Mouse (Mus musculus): ENCODE measurements at regions not wholly inside any gene's neighbourhood (a gene's known extent, or its start where the extent isn't known, plus 50 kb on each side); places are given as distances from the start of the nearest gene placed in this dataset.

DNA sequence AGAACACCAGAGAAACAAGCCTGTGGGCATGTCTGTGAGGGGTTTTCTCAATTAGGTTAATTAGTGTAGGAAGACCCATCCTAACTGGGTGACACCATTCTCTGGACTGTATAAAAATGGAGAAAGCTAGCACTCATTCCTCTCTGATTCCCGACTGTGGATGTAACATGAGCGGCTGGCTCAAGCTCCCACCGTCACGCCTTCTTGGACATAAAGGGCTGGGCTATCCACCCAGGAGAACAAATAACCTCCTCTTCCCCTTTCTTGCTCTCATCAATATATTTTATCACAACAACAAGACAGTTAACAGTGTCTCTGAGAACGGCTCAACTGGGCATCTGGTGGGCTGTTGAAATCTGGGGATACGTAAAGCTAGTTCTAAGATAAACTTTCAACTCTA, 62.4 kb upstream of the Klf4 start:
- no peak overlapping the region for H3K27ac ChIP-seq (ENCODE audit: low read length)
- no peaks in the 10 kb centered on the region for H3K4me1 ChIP-seq (ENCODE audit: control insufficient read depth, insufficient read depth, low read length)
- no peaks in the 10 kb centered on the region for H3K36me3 ChIP-seq (ENCODE audit: control insufficient read depth, insufficient read depth, low read length)
- H3K9me3 ChIP-seq (replicated peaks; ENCODE audit: control insufficient read depth, low read length) = no peaks in the 10 kb centered on the region
- H3K27me3 ChIP-seq (ENCODE audit: control insufficient read depth, insufficient read depth, low read length) = no peaks in the 10 kb centered on the region
- ATAC-seq (ENCODE audit: insufficient read depth, low FRiP score) = no peak
- WGBS = 72% methylated on average over 6 of the region's 6 CpGs
- H3K9ac ChIP-seq (ENCODE audit: low read length) = no peak overlapping the region
- no peak overlapping the region for H3K4me2 ChIP-seq (ENCODE audit: low read depth, low read length)
- no peak overlapping the region for H3K4me3 ChIP-seq (replicated peaks; ENCODE audit: low read length)

DNA sequence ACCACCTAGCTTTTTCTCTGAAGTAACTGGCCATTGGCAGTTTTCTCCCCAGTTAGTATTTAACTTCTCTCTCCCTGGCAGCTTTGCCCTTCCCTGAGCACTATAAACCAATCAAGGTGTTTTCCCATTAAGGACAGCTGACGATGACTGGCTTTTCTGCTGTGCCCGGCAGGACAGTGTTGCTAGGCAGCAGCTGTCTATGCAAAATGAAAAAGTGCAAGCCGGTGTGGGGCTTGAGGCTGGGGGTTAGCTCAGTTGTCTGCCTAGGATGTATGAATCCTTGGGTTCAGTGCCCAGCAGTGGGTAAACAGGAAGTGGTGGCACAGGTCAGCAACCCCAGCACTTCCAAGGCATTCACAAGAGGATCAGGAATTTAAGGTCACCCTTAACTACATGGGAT, 60.9 kb upstream of the Klf4 start:
- Histone ChIP-seq H3K36me3 (ENCODE audit: control insufficient read depth, insufficient read depth, low read length) (no peaks in the 10 kb centered on the region), H3K9ac (ENCODE audit: low read length) (no peak overlapping the region), H3K9me3 (replicated peaks; ENCODE audit: control insufficient read depth, low read length) (no peaks in the 10 kb centered on the region), H3K27me3 (ENCODE audit: control insufficient read depth, insufficient read depth, low read length) (no peaks in the 10 kb centered on the region), H3K4me3 (replicated peaks; ENCODE audit: low read length) (no peak overlapping the region), H3K4me2 (ENCODE audit: low read depth, low read length) (no peak overlapping the region), H3K27ac (ENCODE audit: low read length) (no peak overlapping the region), H3K4me1 (ENCODE audit: control insufficient read depth, insufficient read depth, low read length) (no peaks in the 10 kb centered on the region)
- 17% methylated on average over 3 of the region's 3 CpGs for WGBS
- ATAC-seq (ENCODE audit: insufficient read depth, low FRiP score) = no peak

DNA sequence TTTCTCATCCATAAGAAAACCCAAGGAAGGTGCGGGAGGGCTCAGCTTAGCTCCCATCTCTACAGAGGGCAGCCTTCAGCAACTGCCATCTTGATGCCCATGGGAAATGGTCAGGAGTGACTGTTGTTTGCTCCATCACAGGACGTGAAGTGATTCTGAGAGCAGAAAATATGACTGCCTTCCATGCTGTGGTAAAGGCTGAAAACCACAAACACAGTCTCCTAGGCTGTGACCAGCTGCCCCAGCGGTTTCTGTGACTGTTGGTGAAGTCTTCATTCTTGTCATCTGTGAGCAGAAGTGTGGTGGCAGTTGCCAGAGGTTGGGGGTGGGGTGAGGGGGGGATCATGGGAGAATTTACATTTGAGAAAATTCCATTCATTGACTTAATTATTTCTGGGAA, 53.9 kb upstream of the Klf4 start:
- Histone ChIP-seq H3K9me3 (replicated peaks; ENCODE audit: control insufficient read depth, low read length) (no peaks in the 10 kb centered on the region), H3K9ac (ENCODE audit: low read length) (no peak overlapping the region), H3K4me3 (replicated peaks; ENCODE audit: low read length) (no peak overlapping the region), H3K4me2 (ENCODE audit: low read depth, low read length) (no peak overlapping the region), H3K36me3 (ENCODE audit: control insufficient read depth, insufficient read depth, low read length) (no peaks in the 10 kb centered on the region), H3K27me3 (ENCODE audit: control insufficient read depth, insufficient read depth, low read length) (no peaks in the 10 kb centered on the region), H3K27ac (ENCODE audit: low read length) (no peak overlapping the region), H3K4me1 (ENCODE audit: control insufficient read depth, insufficient read depth, low read length) (no peaks in the 10 kb centered on the region)
- WGBS = 80% methylated on average over 3 of the region's 3 CpGs
- no peak for ATAC-seq (ENCODE audit: insufficient read depth, low FRiP score)

DNA sequence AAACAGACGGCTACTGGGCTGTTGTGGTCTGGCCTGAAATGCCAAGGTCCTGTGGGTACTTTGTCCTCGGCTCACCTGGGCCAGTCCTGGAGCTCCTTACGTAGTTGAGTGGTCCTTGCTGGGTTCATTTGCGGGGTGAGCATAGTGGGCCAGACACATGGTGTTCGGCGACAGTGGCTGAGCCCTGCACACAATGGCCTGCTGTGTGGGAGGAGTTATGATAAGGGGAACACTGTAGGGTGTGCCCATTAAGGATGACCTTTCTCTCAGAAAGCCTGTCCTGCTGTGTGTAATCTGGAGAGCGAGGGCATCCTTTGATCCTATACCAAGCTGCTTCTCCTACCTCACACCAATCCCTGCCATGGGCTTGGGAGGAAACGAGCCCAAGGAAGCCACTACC, 51.3 kb upstream of the Klf4 start:
- no peak overlapping the region for H3K9ac ChIP-seq (ENCODE audit: low read length)
- WGBS = 60% methylated on average over 8 of the region's 8 CpGs
- no peaks in the 10 kb centered on the region for H3K9me3 ChIP-seq (replicated peaks; ENCODE audit: control insufficient read depth, low read length)
- no peak overlapping the region for H3K4me3 ChIP-seq (replicated peaks; ENCODE audit: low read length)
- no peaks in the 10 kb centered on the region for H3K4me1 ChIP-seq (ENCODE audit: control insufficient read depth, insufficient read depth, low read length)
- no peak overlapping the region for H3K4me2 ChIP-seq (ENCODE audit: low read depth, low read length)
- no peak overlapping the region for H3K27ac ChIP-seq (ENCODE audit: low read length)
- no peaks in the 10 kb centered on the region for H3K36me3 ChIP-seq (ENCODE audit: control insufficient read depth, insufficient read depth, low read length)
- no peak for ATAC-seq (ENCODE audit: insufficient read depth, low FRiP score)
- H3K27me3 ChIP-seq (ENCODE audit: control insufficient read depth, insufficient read depth, low read length) = no peaks in the 10 kb centered on the region

Measured in stomach, embryonic 16.5 days (tissue).